Mouse (Mus musculus) cerebellum, adult 2 months (tissue): ENCODE data around the gene Krtdap.

Source experiments
- CTCF ChIP-seq: fragments of 200-500 bp; IDR thresholded peaks from 2 replicates; pipeline ENCODE4 v1.5.1; 2011; ENCODE audit warnings: low read depth, mild to moderate bottlenecking, control low read depth, low read length, moderate library complexity, borderline replicate concordance; ENCODE audit not compliant: insufficient read depth
- POLR2A ChIP-seq: fragments of 200-500 bp; IDR thresholded peaks from 2 replicates; pipeline ENCODE4 v1.6.1; 2011; ENCODE audit warnings: low read length, control low read depth, borderline replicate concordance; ENCODE audit not compliant: insufficient read depth

- no peak for TF ChIP-seq POLR2A
- TF ChIP-seq CTCF = no peak
Observed at GRCm38 (mm10) chr7:30749824-30750606, 37.7 kb upstream of the Krtdap start.
